Mouse (Mus musculus): Measurements from ENCODE around the gene Pcsk6. TPM values are rescaled to one million over a fixed set of nuclear protein-coding genes. Genes with fewer than 3 reads are reported as not detected.

Pcsk6 gene
- 2.8 and 4.1 TPM in 2 replicates for polyA plus RNA-seq (2015; fragmentation: Nextera tagmentation; extraction: Ambion mirVana)

GRCm38 (mm10) chr7:65861591-65862472 lies at the start of gene Pcsk6:
Gene Pcsk6 (plus strand): TSS chr7:65861734.

GRCm38 (mm10) chr7:66043552-66044459 lies 182.3 kb downstream of the Pcsk6 start, which contains the start of gene Gm45213:
Gene Gm45213 (plus strand): TSS chr7:66043602.

GRCm38 (mm10) chr7:66058703-66059102 lies 197.2 kb downstream of the Pcsk6 start, which contains the start of gene Snrpa1:
Gene Snrpa1 (plus strand): TSS chr7:66059003.

GRCm38 (mm10) chr7:66079364-66080230 lies 218.1 kb downstream of the Pcsk6 start, which contains the start of gene Selenos:
Gene Selenos (plus strand): TSS chr7:66079649.

Other genes with a start within 250 kb of the Pcsk6 start
- 22.4 and 23.5 TPM in 2 replicates for gene Tarsl2, start 216.8 kb upstream of the Pcsk6 start, polyA plus RNA-seq (2015; fragmentation: Nextera tagmentation; extraction: Ambion mirVana)
- 35.1 and 37.4 TPM in 2 replicates for gene Tm2d3, start 170.6 kb upstream of the Pcsk6 start, polyA plus RNA-seq (2015; fragmentation: Nextera tagmentation; extraction: Ambion mirVana)
- gene Gm45213, start 181.9 kb downstream of the Pcsk6 start, polyA plus RNA-seq (2015; fragmentation: Nextera tagmentation; extraction: Ambion mirVana) = not detected in 2 replicates
- gene Snrpa1, start 197.3 kb downstream of the Pcsk6 start, polyA plus RNA-seq (2015; fragmentation: Nextera tagmentation; extraction: Ambion mirVana) = 39.2 and 53.4 TPM in 2 replicates
- gene Selenos, start 217.9 kb downstream of the Pcsk6 start, polyA plus RNA-seq (2015; fragmentation: Nextera tagmentation; extraction: Ambion mirVana) = 76.9 and 102 TPM in 2 replicates
- 6.7 and 6.8 TPM in 2 replicates for gene Chsy1, start 247.8 kb downstream of the Pcsk6 start, polyA plus RNA-seq (2015; fragmentation: Nextera tagmentation; extraction: Ambion mirVana)